Mouse (Mus musculus): ENCODE data around the gene Igdcc3. TPM values are rescaled to one million over a fixed set of nuclear protein-coding genes. Genes with fewer than 3 reads are reported as not detected.

Gene Igdcc3
- total RNA-seq, 2 experiments from 2014 or later, result 0.08 TPM; not detected in 1

DNA sequence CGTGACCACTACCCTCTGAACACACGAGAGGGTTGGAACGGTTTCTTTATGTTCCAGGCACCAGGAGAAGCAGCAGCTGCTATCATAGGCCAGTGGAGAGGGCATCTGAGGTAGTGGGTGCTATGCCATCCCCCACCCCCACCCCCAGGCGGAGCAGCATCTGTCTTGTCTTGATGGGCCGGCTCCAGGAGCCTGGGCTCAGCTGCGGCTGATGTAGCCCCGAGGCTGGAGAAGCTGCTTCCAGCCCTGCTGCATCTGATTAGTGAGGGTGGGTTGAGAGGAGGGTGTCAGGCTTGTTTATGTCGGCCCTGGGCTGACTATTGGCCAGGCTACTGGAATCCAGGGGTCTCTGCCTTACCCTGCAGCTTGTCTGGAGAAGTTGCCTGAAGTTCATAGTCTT lies 90.3 kb downstream of the Igdcc3 start:
- intact Hi-C loops (cut with DNase I), result no loop called here
- DNase-seq, result no peak

DNA sequence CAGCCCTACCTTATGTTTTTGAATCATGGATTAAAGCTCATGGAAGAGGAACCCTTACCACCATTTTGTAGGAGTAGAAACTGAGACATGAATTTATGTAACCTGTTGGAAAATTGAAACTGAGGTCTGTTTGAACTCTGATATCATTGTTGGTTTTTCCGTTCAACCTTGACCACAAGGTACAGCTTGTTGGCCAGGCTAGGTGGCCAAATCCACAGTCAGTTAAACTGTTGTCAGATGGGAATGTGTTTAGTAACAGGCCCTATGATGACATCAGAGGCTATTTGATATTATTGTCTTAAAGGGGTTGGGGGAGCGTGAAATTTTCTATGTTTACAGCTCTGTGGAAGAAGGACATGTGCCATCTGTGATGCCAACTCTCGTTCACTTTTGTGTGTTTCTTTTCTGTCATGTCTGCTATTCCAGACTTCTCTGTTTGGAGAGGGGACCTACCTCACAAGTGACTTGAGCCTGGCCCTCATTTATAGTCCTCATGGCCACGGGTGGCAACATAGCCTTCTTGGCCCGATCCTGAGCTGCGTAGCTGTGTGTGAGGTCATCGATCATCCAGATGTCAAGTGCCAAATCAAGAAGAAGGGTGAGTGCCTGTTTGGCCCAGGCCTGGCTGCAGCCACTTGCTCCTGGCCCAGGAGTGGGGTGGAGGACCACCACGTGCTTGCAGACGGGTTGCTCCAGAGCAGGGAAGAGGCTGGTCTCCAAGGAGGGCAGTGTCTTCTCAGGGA lies 92.4 kb downstream of the Igdcc3 start:
- no peak for DNase-seq
- intact Hi-C loops (cut with DNase I), result no loop called here

DNA sequence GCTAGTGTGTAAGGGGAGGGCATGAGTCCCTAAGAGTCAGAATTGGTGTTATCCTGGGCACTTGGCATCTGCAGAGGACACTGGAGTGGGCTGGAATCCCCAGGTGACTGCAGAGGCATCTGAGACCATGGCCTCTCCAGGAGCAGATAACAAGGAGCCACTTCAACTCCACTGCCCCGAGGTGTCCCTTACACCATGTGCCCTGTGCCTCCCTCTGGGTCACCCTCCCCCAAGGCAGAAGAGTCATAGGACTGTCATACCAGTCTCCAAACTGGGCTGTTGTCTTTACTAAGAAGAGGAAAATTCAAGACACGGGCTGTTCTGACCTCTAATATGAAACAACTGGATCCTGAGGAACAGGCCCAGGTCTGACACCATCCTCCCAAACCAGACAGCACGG lies 93.7 kb downstream of the Igdcc3 start:
- intact Hi-C loops (cut with DNase I), result no loop called here
- DNase-seq, result no peak

Other genes starting within 250 kb of the Igdcc3 start
- under 1 TPM; 0.14 to 0.22 TPM for gene Slc24a1, start 189.6 kb upstream of the Igdcc3 start, total RNA-seq (2021)
- 10 to 100 TPM; 15.9 to 16.0 TPM for gene Ints14, start 180.3 kb upstream of the Igdcc3 start, total RNA-seq (2021)
- gene Hacd3, start 119.5 kb upstream of the Igdcc3 start, total RNA-seq (2021), result 10 to 100 TPM; 17.3 to 18.6 TPM
- 10 to 100 TPM; 58.1 to 64.9 TPM for gene Dpp8, start 108.8 kb upstream of the Igdcc3 start, total RNA-seq (2021)
- gene Igdcc4, start 39.7 kb upstream of the Igdcc3 start, total RNA-seq (2021), result 10 to 100 TPM in 1 of 2 experiments, 1 to 10 TPM in 1; 9.8 to 10.7 TPM
- 1 to 10 TPM; 3.8 to 4.1 TPM for gene Parp16, start 54.2 kb downstream of the Igdcc3 start, total RNA-seq (2021)
- 1 to 10 TPM; 3.9 to 5.6 TPM for gene Cilp, start 124.0 kb downstream of the Igdcc3 start, total RNA-seq (2021)
- 100 to 1,000 TPM; 127 to 134 TPM for gene Clpx, start 153.1 kb downstream of the Igdcc3 start, total RNA-seq (2021)
- gene Pdcd7, start 204.9 kb downstream of the Igdcc3 start, total RNA-seq (2021), result 10 to 100 TPM; 13.4 to 14.7 TPM
- gene Ubap1l, start 219.9 kb downstream of the Igdcc3 start, total RNA-seq (2021), result under 1 TPM in 1 of 2 experiments, not detected in 1; 0.25 TPM

Data from heart, postnatal 36 days (tissue).